Comparison of ENCODE assay signal across 28 mouse cellular contexts in genomic region chr9:109806695-109807293, GRCm38 (mm10). TPM values are rescaled to one million over a fixed set of nuclear protein-coding genes. Genes with fewer than 3 reads are reported as not detected.
A peak's percentile ranks its signal among the peaks of the same experiment; 100 is the strongest.
DNase-seq lines count a peak whose midpoint lies in the region; ATAC-seq lines count a peak whose summit lies in the region.
"Had no signal": no experiment of that assay in that cellular context is flagged by ENCODE, and none has a peak within 500 bp of the region (broad histone marks: within the 10 kb centered on the region; RNA-seq: fewer than 3 reads in every experiment).

No protein-coding gene starts in this region.

- H3K4me2 ChIP-seq in kidney, embryonic 15.5 days, result no peak overlapping the region
- H3K4me2 ChIP-seq in midbrain, embryonic 11.5 days, result no peak overlapping the region
- H3K4me2 ChIP-seq in midbrain, embryonic 16.5 days (ENCODE audit: low read length), result no peak overlapping the region
- H3K4me2 ChIP-seq: embryonic facial prominence, embryonic 12.5 days; embryonic facial prominence, embryonic 15.5 days; heart, embryonic 12.5 days; heart, embryonic 15.5 days; hindbrain, embryonic 13.5 days had no signal

- H3K4me1 ChIP-seq in kidney, embryonic 15.5 days, result peaks cover 25% of the 10 kb centered on the region
- no peaks in the 10 kb centered on the region for H3K4me1 ChIP-seq in midbrain, embryonic 11.5 days (ENCODE audit: control insufficient read depth, insufficient read depth, low read length)
- no peaks in the 10 kb centered on the region for H3K4me1 ChIP-seq in midbrain, embryonic 16.5 days (ENCODE audit: control insufficient read depth, insufficient read depth, low read length)
- H3K4me1 ChIP-seq: embryonic facial prominence, embryonic 12.5 days; embryonic facial prominence, embryonic 15.5 days; heart, embryonic 12.5 days; heart, embryonic 15.5 days; hindbrain, embryonic 10.5 days; hindbrain, embryonic 13.5 days had no signal

- no peaks in the 10 kb centered on the region for H3K27me3 ChIP-seq in kidney, embryonic 15.5 days
- no peaks in the 10 kb centered on the region for H3K27me3 ChIP-seq in midbrain, embryonic 11.5 days (ENCODE audit: control insufficient read depth, insufficient read depth, low read length)
- no peaks in the 10 kb centered on the region for H3K27me3 ChIP-seq in midbrain, embryonic 16.5 days (ENCODE audit: control insufficient read depth, insufficient read depth, low read depth, low read length)
- H3K27me3 ChIP-seq: embryonic facial prominence, embryonic 12.5 days; embryonic facial prominence, embryonic 15.5 days; heart, embryonic 12.5 days; heart, embryonic 15.5 days; hindbrain, embryonic 13.5 days had no signal

- WGBS in kidney, embryonic 15.5 days, result 33% methylated on average over 2 of the region's 2 CpGs
- 92% methylated on average over 2 of the region's 2 CpGs for whole genome bisulfite sequencing in midbrain, embryonic 11.5 days
- 84% methylated on average over 2 of the region's 2 CpGs for WGBS in midbrain, embryonic 16.5 days

- H3K36me3 ChIP-seq in kidney, embryonic 15.5 days, result no peaks in the 10 kb centered on the region
- no peaks in the 10 kb centered on the region for H3K36me3 ChIP-seq in midbrain, embryonic 11.5 days (ENCODE audit: control insufficient read depth, insufficient read depth, low read length)
- no peaks in the 10 kb centered on the region for H3K36me3 ChIP-seq in midbrain, embryonic 16.5 days (ENCODE audit: control insufficient read depth, insufficient read depth, low read length)
- H3K36me3 ChIP-seq: embryonic facial prominence, embryonic 12.5 days; embryonic facial prominence, embryonic 15.5 days; heart, embryonic 12.5 days; heart, embryonic 15.5 days; hindbrain, embryonic 10.5 days; hindbrain, embryonic 13.5 days had no signal

- peak; percentile 89 for ATAC-seq in kidney, embryonic 15.5 days (replicated peaks; ENCODE audit: low FRiP score)
- no peak for ATAC-seq in midbrain, embryonic 11.5 days (ENCODE audit: low FRiP score)
- no peak for ATAC-seq in midbrain, embryonic 16.5 days
- ATAC-seq: CD4-positive, CD25-positive, alpha-beta regulatory T cell, adult 4 months; forebrain, embryonic 14.5 days; forebrain, postnatal 0 days had no signal

- H3K27ac ChIP-seq in kidney, embryonic 15.5 days, result peak overlapping the region; percentile 90
- H3K27ac ChIP-seq in midbrain, embryonic 11.5 days (ENCODE audit: low read depth, low read length), result no peak overlapping the region
- no peak overlapping the region for H3K27ac ChIP-seq in midbrain, embryonic 16.5 days (ENCODE audit: low read length)
- H3K27ac ChIP-seq: embryonic facial prominence, embryonic 12.5 days; embryonic facial prominence, embryonic 15.5 days; gastrocnemius, adult 2 months; heart, embryonic 15.5 days; hindbrain, embryonic 10.5 days; hindbrain, embryonic 13.5 days had no signal

- H3K9ac ChIP-seq in kidney, embryonic 15.5 days, result no peak overlapping the region
- H3K9ac ChIP-seq in midbrain, embryonic 11.5 days (ENCODE audit: low read length), result no peak overlapping the region
- no peak overlapping the region for H3K9ac ChIP-seq in midbrain, embryonic 16.5 days (ENCODE audit: low read depth, low read length)
- H3K9ac ChIP-seq: embryonic facial prominence, embryonic 12.5 days; embryonic facial prominence, embryonic 15.5 days; forebrain, postnatal 0 days; heart, embryonic 12.5 days; heart, embryonic 15.5 days; hindbrain, embryonic 13.5 days had no signal

- H3K9me3 ChIP-seq in kidney, embryonic 15.5 days (replicated peaks), result no peaks in the 10 kb centered on the region
- H3K9me3 ChIP-seq in midbrain, embryonic 11.5 days (ENCODE audit: control insufficient read depth, low read length), result no peaks in the 10 kb centered on the region
- H3K9me3 ChIP-seq in midbrain, embryonic 16.5 days (replicated peaks; ENCODE audit: control insufficient read depth, low read length, poor library complexity, severe bottlenecking), result no peaks in the 10 kb centered on the region
- H3K9me3 ChIP-seq: embryonic facial prominence, embryonic 12.5 days; embryonic facial prominence, embryonic 15.5 days; heart, embryonic 12.5 days; heart, embryonic 15.5 days; hindbrain, embryonic 10.5 days; hindbrain, embryonic 13.5 days had no signal

- H3K4me3 ChIP-seq in kidney, embryonic 15.5 days (replicated peaks), result no peak overlapping the region
- no peak overlapping the region for H3K4me3 ChIP-seq in midbrain, embryonic 11.5 days (ENCODE audit: low read depth, low read length)
- H3K4me3 ChIP-seq in midbrain, embryonic 16.5 days (ENCODE audit: low read depth, low read length), result no peak overlapping the region
- H3K4me3 ChIP-seq: embryonic facial prominence, embryonic 12.5 days; embryonic facial prominence, embryonic 15.5 days; gastrocnemius, adult 2 months; heart, embryonic 12.5 days; heart, embryonic 15.5 days; hindbrain, embryonic 10.5 days; hindbrain, embryonic 13.5 days had no signal

- DNase-seq in kidney, adult 8-10 months, result no peak
- DNase-seq in kidney, postnatal 14 days, result peak; percentile 5
- no peak for DNase-seq in kidney, postnatal 10 days
- peak; percentile 64 for DNase-seq in midbrain, embryonic 11.5 days (ENCODE audit: low spot score, missing footprints)
- DNase-seq: adrenal gland, postnatal 14 days; cerebellum, adult 11 months; cerebellum, adult 2 months; cerebellum, adult 9-11 months; cerebellum, postnatal 25 days; forebrain, postnatal 0 days; gastrocnemius, adult 2 months; gastrocnemius, postnatal 14 days; heart, adult 18-20 months; heart, postnatal 10 days; heart, postnatal 36 days had no signal

RNA-seq across cellular contexts. Expression of gene Spink8, which starts 5.3 kb away (rescaled TPM):
- 14.2 and 14.3 TPM in 2 replicates for polyA plus RNA-seq in kidney, embryonic 15.5 days (2015; fragmentation: Nextera tagmentation; extraction: Ambion mirVana)
- polyA plus RNA-seq in midbrain, embryonic 11.5 days (2014; fragmentation: Nextera tagmentation; extraction: Ambion mirVana), result not detected in 2 replicates
- 0.31 TPM in 1 of 2 replicates, not detected in the other for polyA plus RNA-seq in midbrain, embryonic 16.5 days (2015; fragmentation: Nextera tagmentation; extraction: Ambion mirVana)
- polyA plus RNA-seq: adrenal gland, adult 2 months; C2C12; CD4-positive, CD25-positive, alpha-beta regulatory T cell, adult 4 months; embryonic facial prominence, embryonic 12.5 days; forebrain, embryonic 11.5 days; forebrain, embryonic 14.5 days; heart, embryonic 12.5 days; heart, embryonic 15.5 days; hindbrain, embryonic 10.5 days; hindbrain, embryonic 13.5 days had no signal

RNA-seq across cellular contexts. Expression of gene Fbxw27, which starts 16.3 kb away (rescaled TPM):
- not detected in 2 replicates for polyA plus RNA-seq in kidney, embryonic 15.5 days (2015; fragmentation: Nextera tagmentation; extraction: Ambion mirVana)
- polyA plus RNA-seq in midbrain, embryonic 11.5 days (2014; fragmentation: Nextera tagmentation; extraction: Ambion mirVana), result not detected in 2 replicates
- polyA plus RNA-seq in midbrain, embryonic 16.5 days (2015; fragmentation: Nextera tagmentation; extraction: Ambion mirVana), result not detected in 2 replicates
- polyA plus RNA-seq: adrenal gland, adult 2 months; C2C12; CD4-positive, CD25-positive, alpha-beta regulatory T cell, adult 4 months; embryonic facial prominence, embryonic 12.5 days; embryonic facial prominence, embryonic 15.5 days; forebrain, embryonic 11.5 days; forebrain, embryonic 14.5 days; forebrain, postnatal 0 days; heart, embryonic 12.5 days; heart, embryonic 15.5 days; hindbrain, embryonic 10.5 days; hindbrain, embryonic 13.5 days had no signal

RNA-seq across cellular contexts. Expression of gene Nme6, which starts 25.8 kb away (rescaled TPM):
- polyA plus RNA-seq in kidney, embryonic 15.5 days (2015; fragmentation: Nextera tagmentation; extraction: Ambion mirVana), result 70.2 and 78.4 TPM in 2 replicates
- 96.6 and 98.4 TPM in 2 replicates for polyA plus RNA-seq in midbrain, embryonic 11.5 days (2014; fragmentation: Nextera tagmentation; extraction: Ambion mirVana)
- 64.9 and 69.9 TPM in 2 replicates for polyA plus RNA-seq in midbrain, embryonic 16.5 days (2015; fragmentation: Nextera tagmentation; extraction: Ambion mirVana)

RNA-seq across cellular contexts. Expression of gene Camp, which starts 42.6 kb away (rescaled TPM):
- polyA plus RNA-seq in kidney, embryonic 15.5 days (2015; fragmentation: Nextera tagmentation; extraction: Ambion mirVana), result 3.1 and 4.5 TPM in 2 replicates
- polyA plus RNA-seq in midbrain, embryonic 11.5 days (2014; fragmentation: Nextera tagmentation; extraction: Ambion mirVana), result 0.25 and 0.30 TPM in 2 replicates
- polyA plus RNA-seq in midbrain, embryonic 16.5 days (2015; fragmentation: Nextera tagmentation; extraction: Ambion mirVana), result 0.29 and 0.68 TPM in 2 replicates
- polyA plus RNA-seq: adrenal gland, adult 2 months; C2C12; CD4-positive, CD25-positive, alpha-beta regulatory T cell, adult 4 months; forebrain, embryonic 14.5 days; hindbrain, embryonic 10.5 days had no signal

Comparison
In these comparisons a context has a peak if more than half of its experiments do, and no peak if none do; other contexts are left out.
1. DNase-seq: peak in kidney, postnatal 14 days (single experiment) and midbrain, embryonic 11.5 days (single experiment); none in kidney, adult 8-10 months (0 of 2) and kidney, postnatal 10 days (single experiment).
2. RNA of gene Spink8, which starts 5.3 kb away (polyA plus RNA-seq): 14.2 to 14.3 TPM in kidney, embryonic 15.5 days; 0.31 TPM in midbrain, embryonic 16.5 days and not detected in midbrain, embryonic 11.5 days; every median in the first group is over 10 times any median in the second.